Mouse (Mus musculus): Measurements from ENCODE around the gene Scn9a. TPM values are rescaled to one million over a fixed set of nuclear protein-coding genes. Genes with fewer than 3 reads are reported as not detected.
A peak's percentile ranks its signal among the peaks of the same experiment; 100 is the strongest.

The Scn9a gene
- polyA plus RNA-seq, 1 experiment from 2014 or later, result 3.7 TPM

DNA sequence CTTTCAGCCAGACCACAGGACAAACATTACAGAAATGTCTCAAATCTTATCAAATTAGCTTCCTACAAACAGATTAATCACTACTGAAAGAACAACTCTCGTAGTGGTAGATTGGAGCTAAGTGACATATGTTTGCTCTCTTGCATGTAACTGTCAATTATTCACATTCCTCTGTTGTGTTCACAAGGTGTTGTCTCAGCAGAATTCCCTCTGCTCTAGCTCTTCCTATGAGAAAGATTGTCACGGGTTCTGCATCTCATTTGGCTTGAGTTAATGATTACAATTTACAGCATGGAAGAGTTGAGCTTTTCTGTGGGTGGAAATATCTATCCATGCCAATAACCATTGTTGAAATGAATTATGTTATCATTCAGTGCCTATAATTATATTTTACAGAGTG, 156.4 kb downstream of the Scn9a start:
- Histone ChIP-seq H3K4me1 (replicated peaks; ENCODE audit: control insufficient read depth, insufficient read depth, low read length) (no peaks in the 10 kb centered on the region), H3K36me3 (ENCODE audit: control insufficient read depth, insufficient read depth, low read length) (no peaks in the 10 kb centered on the region), H3K4me2 (replicated peaks; ENCODE audit: low read depth, low read length) (no peak overlapping the region), H3K27me3 (ENCODE audit: control insufficient read depth, insufficient read depth, low read length) (no peaks in the 10 kb centered on the region), H3K9me3 (ENCODE audit: control insufficient read depth, low read length) (no peaks in the 10 kb centered on the region), H3K9ac (ENCODE audit: low read depth, low read length) (no peak overlapping the region), H3K4me3 (ENCODE audit: low read depth, low read length) (no peak overlapping the region), H3K27ac (ENCODE audit: low read depth, low read length) (no peak overlapping the region)
- DNase-seq (ENCODE audit: low spot score) (no peak), ATAC-seq (ENCODE audit: low FRiP score) (no peak)
- 74% methylated on average over 2 of the region's 2 CpGs for WGBS

DNA sequence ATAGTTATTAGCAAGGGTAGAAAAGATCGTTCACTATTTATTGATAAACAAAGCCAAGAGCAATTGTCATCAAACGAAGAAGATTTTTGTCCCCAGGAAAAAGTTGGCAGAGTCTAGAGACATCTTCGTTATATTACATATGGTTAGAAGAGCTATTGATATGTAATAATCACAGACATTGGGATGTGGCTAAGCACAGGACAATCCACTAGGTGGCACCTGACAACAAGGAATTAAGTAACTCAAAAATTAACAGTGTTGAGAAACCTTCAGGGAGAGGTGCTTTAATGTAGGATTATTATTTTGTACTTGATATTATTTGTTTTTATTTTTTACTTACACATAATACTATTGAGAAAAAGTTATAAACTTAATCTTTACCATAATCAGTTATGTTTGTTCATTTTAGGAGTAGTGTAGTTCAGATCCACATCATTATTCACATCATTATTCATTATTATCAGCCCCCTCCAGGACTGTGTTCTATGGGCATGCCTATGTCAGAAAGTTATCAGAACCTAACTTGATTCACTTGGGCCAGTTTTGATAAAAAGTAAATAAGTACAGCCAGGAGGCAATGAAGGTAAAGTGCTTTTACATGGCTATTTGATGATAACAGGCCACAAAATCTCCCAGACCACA, 161.5 kb downstream of the Scn9a start:
- no peak overlapping the region for H3K27ac ChIP-seq (ENCODE audit: low read depth, low read length)
- H3K4me1 ChIP-seq (replicated peaks; ENCODE audit: control insufficient read depth, insufficient read depth, low read length), result no peaks in the 10 kb centered on the region
- H3K27me3 ChIP-seq (ENCODE audit: control insufficient read depth, insufficient read depth, low read length), result no peaks in the 10 kb centered on the region
- DNase-seq (ENCODE audit: low spot score), result peak; percentile 50
- H3K9me3 ChIP-seq (ENCODE audit: control insufficient read depth, low read length), result no peaks in the 10 kb centered on the region
- H3K36me3 ChIP-seq (ENCODE audit: control insufficient read depth, insufficient read depth, low read length), result no peaks in the 10 kb centered on the region
- H3K4me3 ChIP-seq (ENCODE audit: low read depth, low read length), result no peak overlapping the region
- no peak overlapping the region for H3K4me2 ChIP-seq (replicated peaks; ENCODE audit: low read depth, low read length)
- ATAC-seq (ENCODE audit: low FRiP score), result peak; percentile 66
- no peak overlapping the region for H3K9ac ChIP-seq (ENCODE audit: low read depth, low read length)
- WGBS, result 57% methylated on average over 3 of the region's 3 CpGs

GRCm38 (mm10) chr2:66465484-66465883, 169.3 kb downstream of the Scn9a start:
- 93% methylated on average over 3 of the region's 3 CpGs for WGBS
- Histone ChIP-seq H3K4me2 (replicated peaks; ENCODE audit: low read depth, low read length) (no peak overlapping the region), H3K4me3 (ENCODE audit: low read depth, low read length) (no peak overlapping the region), H3K36me3 (ENCODE audit: control insufficient read depth, insufficient read depth, low read length) (no peaks in the 10 kb centered on the region), H3K4me1 (replicated peaks; ENCODE audit: control insufficient read depth, insufficient read depth, low read length) (no peaks in the 10 kb centered on the region), H3K9ac (ENCODE audit: low read depth, low read length) (no peak overlapping the region), H3K9me3 (ENCODE audit: control insufficient read depth, low read length) (no peaks in the 10 kb centered on the region), H3K27ac (ENCODE audit: low read depth, low read length) (no peak overlapping the region), H3K27me3 (ENCODE audit: control insufficient read depth, insufficient read depth, low read length) (no peaks in the 10 kb centered on the region)
- ATAC-seq (ENCODE audit: low FRiP score), result no peak
- no peak for DNase-seq (ENCODE audit: low spot score)

DNA sequence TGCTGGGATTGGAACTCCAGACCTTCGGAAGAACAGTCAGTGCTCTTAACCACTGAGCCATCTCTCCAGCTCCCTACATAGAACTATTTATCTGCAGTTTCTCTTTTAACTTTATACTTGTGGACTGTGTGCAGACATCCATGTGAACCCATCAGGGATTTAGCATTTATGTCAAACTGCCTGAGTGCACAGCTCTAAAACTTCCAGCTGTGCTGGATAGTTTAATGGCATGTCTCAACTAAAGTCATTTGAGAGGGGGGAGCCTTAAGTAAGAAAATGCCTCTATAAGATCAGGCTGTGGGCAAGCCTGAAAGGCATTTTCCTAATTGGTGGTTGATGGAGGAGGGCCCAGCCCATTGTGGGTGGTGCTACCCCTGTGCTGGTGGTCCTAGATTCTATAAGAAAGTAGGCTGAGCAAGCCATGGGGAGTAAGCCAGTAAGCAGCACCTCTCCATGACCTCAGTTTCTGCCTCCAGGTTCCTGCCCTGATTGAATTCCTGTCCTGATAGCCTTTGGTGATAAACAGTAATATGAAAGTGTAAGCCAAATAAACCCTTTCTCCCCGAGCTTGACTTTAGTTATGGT, 169.8 kb downstream of the Scn9a start:
- no peak overlapping the region for H3K4me2 ChIP-seq (replicated peaks; ENCODE audit: low read depth, low read length)
- WGBS, result 93% methylated on average over 2 of the region's 2 CpGs

GRCm38 (mm10) chr2:66463916-66464315, 170.8 kb downstream of the Scn9a start:
- Histone ChIP-seq H3K27ac (ENCODE audit: low read depth, low read length) (no peak overlapping the region), H3K9me3 (ENCODE audit: control insufficient read depth, low read length) (no peaks in the 10 kb centered on the region), H3K4me2 (replicated peaks; ENCODE audit: low read depth, low read length) (no peak overlapping the region), H3K4me3 (ENCODE audit: low read depth, low read length) (no peak overlapping the region), H3K9ac (ENCODE audit: low read depth, low read length) (no peak overlapping the region), H3K36me3 (ENCODE audit: control insufficient read depth, insufficient read depth, low read length) (no peaks in the 10 kb centered on the region), H3K27me3 (ENCODE audit: control insufficient read depth, insufficient read depth, low read length) (no peaks in the 10 kb centered on the region), H3K4me1 (replicated peaks; ENCODE audit: control insufficient read depth, insufficient read depth, low read length) (no peaks in the 10 kb centered on the region)
- DNase-seq (ENCODE audit: low spot score) (no peak), ATAC-seq (ENCODE audit: low FRiP score) (no peak)
- 93% methylated on average over 6 of the region's 6 CpGs for WGBS

More for the DNA sequence above, 169.8 kb downstream of the Scn9a start:
- Histone ChIP-seq H3K36me3 (ENCODE audit: control insufficient read depth, insufficient read depth, low read length) (no peaks in the 10 kb centered on the region), H3K4me3 (ENCODE audit: low read depth, low read length) (no peak overlapping the region), H3K4me1 (replicated peaks; ENCODE audit: control insufficient read depth, insufficient read depth, low read length) (no peaks in the 10 kb centered on the region), H3K27ac (ENCODE audit: low read depth, low read length) (no peak overlapping the region), H3K9ac (ENCODE audit: low read depth, low read length) (no peak overlapping the region), H3K9me3 (ENCODE audit: control insufficient read depth, low read length) (no peaks in the 10 kb centered on the region), H3K27me3 (ENCODE audit: control insufficient read depth, insufficient read depth, low read length) (no peaks in the 10 kb centered on the region)
- no peak for DNase-seq (ENCODE audit: low spot score)
- no peak for ATAC-seq (ENCODE audit: low FRiP score)

DNA sequence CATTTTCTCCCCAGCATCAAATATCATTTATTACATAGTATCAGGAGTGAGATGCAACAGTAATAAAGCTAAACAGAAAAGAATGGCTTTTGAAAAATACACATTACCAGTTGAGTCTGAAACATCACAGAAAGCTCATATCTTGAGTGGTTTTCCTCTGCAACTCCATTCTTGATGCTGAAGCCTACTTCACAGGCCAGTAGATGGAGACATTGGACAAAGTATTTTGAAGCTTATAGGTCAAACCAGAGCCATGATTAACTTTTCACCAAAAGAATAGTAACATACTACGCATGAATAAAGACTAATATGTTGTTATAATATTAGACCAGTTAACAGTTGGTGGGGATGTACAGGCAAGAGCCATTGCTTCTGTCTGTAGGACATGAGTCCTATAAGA, 172.3 kb downstream of the Scn9a start:
- Histone ChIP-seq H3K36me3 (ENCODE audit: control insufficient read depth, insufficient read depth, low read length) (no peaks in the 10 kb centered on the region), H3K27ac (ENCODE audit: low read depth, low read length) (no peak overlapping the region), H3K9ac (ENCODE audit: low read depth, low read length) (no peak overlapping the region), H3K4me3 (ENCODE audit: low read depth, low read length) (no peak overlapping the region), H3K27me3 (ENCODE audit: control insufficient read depth, insufficient read depth, low read length) (no peaks in the 10 kb centered on the region), H3K4me2 (replicated peaks; ENCODE audit: low read depth, low read length) (no peak overlapping the region), H3K4me1 (replicated peaks; ENCODE audit: control insufficient read depth, insufficient read depth, low read length) (no peaks in the 10 kb centered on the region), H3K9me3 (ENCODE audit: control insufficient read depth, low read length) (no peaks in the 10 kb centered on the region)
- 96% methylated on average over 1 of the region's 1 CpGs for WGBS
- ATAC-seq (ENCODE audit: low FRiP score), result no peak
- no peak for DNase-seq (ENCODE audit: low spot score)

- WGBS, result 13% methylated on average over 7 of the region's 7 CpGs
- Histone ChIP-seq H3K36me3 (ENCODE audit: control insufficient read depth, insufficient read depth, low read length) (no peaks in the 10 kb centered on the region), H3K27me3 (ENCODE audit: control insufficient read depth, insufficient read depth, low read length) (no peaks in the 10 kb centered on the region), H3K4me1 (replicated peaks; ENCODE audit: control insufficient read depth, insufficient read depth, low read length) (no peaks in the 10 kb centered on the region), H3K27ac (ENCODE audit: low read depth, low read length) (no peak within 1 kb of the TSS), H3K9me3 (ENCODE audit: control insufficient read depth, low read length) (no peaks in the 10 kb centered on the region), H3K9ac (ENCODE audit: low read depth, low read length) (no peak within 1 kb of the TSS), H3K4me3 (ENCODE audit: low read depth, low read length) (peak within 1 kb of the TSS; percentile 8), H3K4me2 (replicated peaks; ENCODE audit: low read depth, low read length) (peak within 1 kb of the TSS; percentile 31)
- DNase-seq (ENCODE audit: low spot score) (peak; percentile 26), ATAC-seq (ENCODE audit: low FRiP score) (peak; percentile 45; the same call in 1 of the 2 replicates)
Measured at GRCm38 (mm10) chr2:66440711-66441110, 194.1 kb downstream of the Scn9a start, which contains the start of gene Scn1a. Gene Scn1a (minus strand): TSS chr2:66440840.

- 10% methylated on average over 21 of the region's 21 CpGs for WGBS
- Histone ChIP-seq H3K9me3 (ENCODE audit: control insufficient read depth, low read length) (no peaks in the 10 kb centered on the region), H3K4me1 (replicated peaks; ENCODE audit: control insufficient read depth, insufficient read depth, low read length) (no peaks in the 10 kb centered on the region), H3K4me2 (replicated peaks; ENCODE audit: low read depth, low read length) (peak overlapping the region; percentile 31), H3K4me3 (ENCODE audit: low read depth, low read length) (peak overlapping the region; percentile 8), H3K27me3 (ENCODE audit: control insufficient read depth, insufficient read depth, low read length) (no peaks in the 10 kb centered on the region), H3K27ac (ENCODE audit: low read depth, low read length) (no peak overlapping the region), H3K36me3 (ENCODE audit: control insufficient read depth, insufficient read depth, low read length) (no peaks in the 10 kb centered on the region), H3K9ac (ENCODE audit: low read depth, low read length) (no peak overlapping the region)
- ATAC-seq (ENCODE audit: low FRiP score) (peak; percentile 69), DNase-seq (ENCODE audit: low spot score) (peak; percentile 58)
Measured at GRCm38 (mm10) chr2:66439764-66440471, 194.8 kb downstream of the Scn9a start.
